Mouse (Mus musculus) liver, embryonic 12.5 days (tissue): ENCODE data around the gene Mmgt1. TPM values are rescaled to one million over a fixed set of nuclear protein-coding genes. Genes with fewer than 3 reads are reported as not detected.

Experiments
- ATAC-seq: fragments of 200-750 bp; cut with Nextera tagmentation; 2 replicates; pipeline ENCODE4 v1.8.0; 2017; ENCODE audit warnings: moderate number of reproducible peaks, mild to moderate bottlenecking, moderate library complexity
- H3K27ac ChIP-seq: fragments of 300-500 bp; sonication (generic); 2 replicates; pipeline ENCODE4 v1.5.1; 2016; ENCODE audit warnings: mild to moderate bottlenecking
- H3K27me3 ChIP-seq: fragments of 300-500 bp; sonication (generic); replicated peaks from 2 replicates; pipeline ENCODE4 v1.6.1; 2016; ENCODE audit warnings: mild to moderate bottlenecking, moderate library complexity
- H3K36me3 ChIP-seq: fragments of 300-500 bp; sonication (generic); 2 replicates; pipeline ENCODE4 v1.6.1; 2016; ENCODE audit warnings: mild to moderate bottlenecking, moderate library complexity
- H3K4me1 ChIP-seq: fragments of 300-500 bp; sonication (generic); 2 replicates; pipeline ENCODE4 v1.6.1; 2016
- H3K4me2 ChIP-seq: fragments of 300-500 bp; sonication (generic); 2 replicates; pipeline ENCODE4 v1.6.1; 2016; ENCODE audit warnings: mild to moderate bottlenecking, moderate library complexity
- H3K4me3 ChIP-seq: fragments of 300-500 bp; sonication (generic); 2 replicates; pipeline ENCODE4 v1.5.1; 2016; ENCODE audit warnings: mild to moderate bottlenecking, moderate library complexity
- H3K9ac ChIP-seq: fragments of 300-500 bp; sonication (generic); 2 replicates; pipeline ENCODE4 v1.6.1; 2016; ENCODE audit warnings: mild to moderate bottlenecking, moderate library complexity
- H3K9me3 ChIP-seq: fragments of 300-500 bp; sonication (generic); replicated peaks from 2 replicates; pipeline ENCODE4 v1.6.1; 2016; ENCODE audit warnings: mild to moderate bottlenecking, moderate library complexity
- WGBS: fragments of 180-500 bp; shearing (Covaris S2); methylation state at CpG from one replicate; pipeline ENCODE4 v1.1.7; 2016; ENCODE audit not compliant: insufficient replicate concordance; 5-methylcytosine and 5-hydroxymethylcytosine counted together
- polyA plus RNA-seq: library from polyadenylated mRNA; unstranded; fragments of >200 nt; fragmentation: Nextera tagmentation; extraction: Ambion mirVana; gene quantifications from 2 replicates; pipeline ENCODE4 v1.2.1, GENCODE M21; 2016

The Mmgt1 gene
- polyA plus RNA-seq, result 14.1 and 14.6 TPM in 2 replicates

DNA sequence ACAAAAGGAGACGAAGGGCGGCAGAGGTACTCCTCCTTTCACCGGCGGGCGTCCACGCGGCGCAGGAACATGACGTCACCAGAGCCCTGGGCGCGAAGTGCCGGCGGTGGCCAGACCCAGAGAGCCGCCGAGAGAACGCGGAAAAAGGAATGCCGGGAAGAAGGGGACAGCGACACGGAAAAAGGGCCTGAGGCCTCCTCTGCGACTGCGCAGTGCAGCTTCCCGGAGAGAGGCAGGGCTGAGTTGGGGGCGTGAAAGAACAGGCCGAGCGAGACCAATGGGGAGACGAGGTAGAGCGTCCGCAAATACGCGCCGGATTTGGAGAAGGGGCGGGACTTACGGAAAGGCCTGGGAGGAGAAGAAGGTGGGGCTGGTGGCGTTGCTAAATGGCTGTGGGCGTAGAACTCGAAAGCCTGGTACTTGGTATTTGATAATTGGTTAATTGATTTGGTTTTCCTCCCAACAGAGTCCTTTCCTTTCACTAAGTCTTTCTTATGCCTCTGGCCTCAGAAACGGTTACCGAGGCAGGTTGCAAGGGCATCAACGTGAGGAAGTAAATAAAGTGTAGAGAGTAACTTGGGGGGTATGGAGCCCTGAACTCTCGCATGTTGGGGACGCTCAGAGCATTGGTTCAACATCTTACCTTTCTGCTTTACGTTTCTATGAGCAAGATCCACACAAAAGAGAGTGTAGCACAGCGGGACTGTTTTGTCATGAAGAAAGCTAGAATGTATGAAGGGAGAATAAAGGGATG, at the start of gene Mmgt1:
Gene Mmgt1, minus strand, starts transcription at position 183 of the 754 bp plus-strand sequence.
- no peaks in the 10 kb centered on the region for H3K27me3 ChIP-seq
- H3K9ac ChIP-seq, result peak within 1 kb of the TSS; percentile 87
- 5% methylated on average over 42 of the region's 44 CpGs for WGBS
- ATAC-seq, result peak; percentile 98
- peaks cover 6% of the 10 kb centered on the region; the same call in 1 of the 2 replicates for H3K36me3 ChIP-seq
- peak within 1 kb of the TSS; percentile 82 for H3K27ac ChIP-seq
- peak within 1 kb of the TSS; percentile 76 for H3K4me3 ChIP-seq
- H3K4me2 ChIP-seq, result peak within 1 kb of the TSS; percentile 68
- no peaks in the 10 kb centered on the region for H3K9me3 ChIP-seq
- peaks cover 17% of the 10 kb centered on the region for H3K4me1 ChIP-seq

DNA sequence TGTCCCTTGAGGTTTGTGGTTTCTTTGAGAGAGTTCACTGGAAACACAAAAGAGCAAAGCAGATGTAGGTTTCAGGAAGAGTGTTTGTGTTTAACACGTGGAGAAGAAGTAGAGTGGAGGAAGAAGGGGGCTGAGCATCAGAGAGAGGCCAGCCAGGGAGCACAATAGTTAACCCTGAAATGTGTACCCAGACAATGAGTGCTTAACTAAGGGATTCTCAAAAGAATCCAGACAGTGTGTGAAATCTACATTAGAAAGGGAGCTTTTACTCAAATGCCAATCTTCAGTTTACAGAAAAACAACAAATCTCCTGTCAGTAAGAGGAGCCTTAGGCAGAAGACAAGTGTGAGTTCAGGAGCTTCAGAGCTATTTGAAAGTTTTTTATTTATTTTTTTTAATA, 42.2 kb upstream of the Mmgt1 start:
- no peak for ATAC-seq
- Histone ChIP-seq H3K4me1 (no peaks in the 10 kb centered on the region), H3K9ac (no peak overlapping the region), H3K4me3 (no peak overlapping the region), H3K4me2 (no peak overlapping the region), H3K27ac (no peak overlapping the region), H3K27me3 (no peaks in the 10 kb centered on the region), H3K36me3 (no peaks in the 10 kb centered on the region; the same call in 1 of the 2 replicates), H3K9me3 (no peaks in the 10 kb centered on the region)
- WGBS, result 4% methylated on average over 1 of the region's 1 CpGs

DNA sequence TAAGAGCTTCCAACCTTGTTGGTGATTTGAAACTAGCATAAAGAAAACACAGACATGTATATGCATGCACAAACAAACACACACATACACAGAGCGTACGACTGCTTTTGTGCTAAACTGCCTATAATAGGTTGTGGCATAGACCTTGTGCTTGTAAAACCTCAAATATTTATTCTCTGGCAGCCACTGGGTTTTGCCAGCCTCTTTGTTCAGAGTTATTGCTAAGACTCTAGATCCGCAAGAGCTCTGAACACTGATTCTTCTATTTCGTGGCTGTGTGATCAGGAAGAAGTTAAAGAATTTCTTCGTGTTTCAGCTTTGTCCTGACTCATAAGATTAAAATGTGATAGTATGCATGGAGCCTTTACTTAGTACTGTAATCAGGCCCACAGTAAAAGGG, 38.3 kb upstream of the Mmgt1 start:
- no peaks in the 10 kb centered on the region for H3K27me3 ChIP-seq

GRCm38 (mm10) chrX:56615236-56615635, 17.4 kb upstream of the Mmgt1 start:
- Histone ChIP-seq H3K36me3 (no peaks in the 10 kb centered on the region), H3K27me3 (no peaks in the 10 kb centered on the region), H3K27ac (no peak overlapping the region), H3K4me3 (no peak overlapping the region), H3K4me1 (peaks cover 36% of the 10 kb centered on the region), H3K4me2 (0 out of 2 replicates have a peak overlapping the region, but pooled peaks have one; percentile 8), H3K9me3 (no peaks in the 10 kb centered on the region), H3K9ac (no peak overlapping the region)
- 60% methylated on average over 2 of the region's 2 CpGs for WGBS
- ATAC-seq, result peak; percentile 82

More for the DNA sequence above, 38.3 kb upstream of the Mmgt1 start:
- Histone ChIP-seq H3K9me3 (no peaks in the 10 kb centered on the region), H3K4me1 (no peaks in the 10 kb centered on the region), H3K36me3 (no peaks in the 10 kb centered on the region; the same call in 1 of the 2 replicates), H3K4me3 (no peak overlapping the region), H3K27ac (no peak overlapping the region), H3K4me2 (no peak overlapping the region), H3K9ac (no peak overlapping the region)
- 75% methylated on average over 5 of the region's 5 CpGs for WGBS
- no peak for ATAC-seq

- no peak for ATAC-seq
- 10% methylated on average over 12 of the region's 13 CpGs for WGBS
- H3K36me3 ChIP-seq, result no peaks in the 10 kb centered on the region
- peaks cover 57% of the 10 kb centered on the region for H3K4me1 ChIP-seq
- peak overlapping the region; percentile 74; the same call in 1 of the 2 replicates for H3K27ac ChIP-seq
- no peaks in the 10 kb centered on the region for H3K27me3 ChIP-seq
- peak overlapping the region; percentile 73 for H3K4me2 ChIP-seq
- peak overlapping the region; percentile 74 for H3K4me3 ChIP-seq
- no peaks in the 10 kb centered on the region for H3K9me3 ChIP-seq
- H3K9ac ChIP-seq, result peak overlapping the region; percentile 76
Measured at GRCm38 (mm10) chrX:56610318-56610694, 12.4 kb upstream of the Mmgt1 start.

DNA sequence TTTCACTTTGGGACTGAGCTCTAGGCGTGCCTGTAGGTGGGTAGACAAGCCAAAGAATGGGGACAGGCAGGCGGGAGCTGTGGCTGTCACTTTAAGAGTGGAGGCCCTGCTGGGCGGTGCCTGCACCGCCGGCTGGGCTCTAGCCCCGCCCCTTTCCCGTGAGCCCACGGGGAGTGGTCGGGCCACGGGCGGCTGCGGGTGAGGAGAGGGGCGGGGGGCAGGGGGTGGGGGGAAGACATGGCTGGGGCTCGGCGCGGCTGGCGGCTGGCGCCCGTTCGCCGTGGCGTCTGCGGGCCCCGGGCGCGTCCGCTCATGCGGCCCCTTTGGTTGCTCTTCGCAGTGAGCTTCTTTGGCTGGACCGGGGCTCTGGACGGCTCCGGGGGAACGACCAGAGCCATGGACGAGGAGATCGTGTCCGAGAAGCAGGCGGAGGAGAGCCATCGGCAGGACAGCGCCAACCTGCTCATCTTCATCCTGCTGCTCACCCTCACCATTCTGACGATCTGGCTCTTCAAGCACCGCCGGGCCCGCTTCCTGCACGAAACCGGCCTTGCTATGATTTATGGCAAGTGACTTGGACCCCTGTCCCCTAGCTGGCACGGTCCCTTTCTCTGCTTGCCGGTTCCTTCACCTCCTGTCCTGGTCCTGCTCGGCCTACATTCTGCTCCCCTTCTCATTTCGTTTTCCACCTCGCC, 11.9 kb upstream of the Mmgt1 start, which contains the start of gene Slc9a6:
Gene Slc9a6, plus strand, starts transcription at position 135 of the 695 bp plus-strand sequence.
- no peaks in the 10 kb centered on the region for H3K27me3 ChIP-seq
- H3K9ac ChIP-seq, result peak within 1 kb of the TSS; percentile 76
- H3K4me1 ChIP-seq, result peaks cover 54% of the 10 kb centered on the region
- peak within 1 kb of the TSS; percentile 74 for H3K4me3 ChIP-seq
- H3K36me3 ChIP-seq, result no peaks in the 10 kb centered on the region
- peak within 1 kb of the TSS; percentile 74 for H3K27ac ChIP-seq
- WGBS, result 10% methylated on average over 28 of the region's 50 CpGs
- H3K4me2 ChIP-seq, result peak within 1 kb of the TSS; percentile 73
- no peaks in the 10 kb centered on the region for H3K9me3 ChIP-seq
- peak; percentile 94 for ATAC-seq

DNA sequence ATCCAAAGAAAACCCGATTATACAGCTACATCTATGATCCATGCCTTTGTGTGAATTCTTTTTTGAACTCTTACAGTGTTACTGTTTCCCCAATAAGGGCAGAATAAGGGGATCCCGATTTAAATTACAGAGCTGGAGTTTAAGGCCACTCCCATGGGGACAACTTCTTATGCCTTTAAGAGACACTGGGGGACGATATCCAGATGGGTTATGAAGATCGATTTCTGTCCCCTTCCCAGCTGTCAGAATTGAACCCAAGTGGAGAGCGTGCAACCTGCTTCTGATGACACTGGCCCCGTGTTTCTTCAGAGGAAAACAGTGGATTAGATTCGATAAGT, 11.4 kb upstream of the Mmgt1 start:
- no peaks in the 10 kb centered on the region for H3K36me3 ChIP-seq
- H3K27ac ChIP-seq, result peak overlapping the region; percentile 74
- H3K9me3 ChIP-seq, result no peaks in the 10 kb centered on the region
- peak; percentile 44 for ATAC-seq
- H3K4me2 ChIP-seq, result peak overlapping the region; percentile 73
- peaks cover 50% of the 10 kb centered on the region for H3K4me1 ChIP-seq
- H3K27me3 ChIP-seq, result no peaks in the 10 kb centered on the region
- H3K9ac ChIP-seq, result peak overlapping the region; percentile 76
- peak overlapping the region; percentile 74 for H3K4me3 ChIP-seq
- WGBS, result 14% methylated on average over 7 of the region's 7 CpGs

GRCm38 (mm10) chrX:56607032-56607710, 9.3 kb upstream of the Mmgt1 start:
- Histone ChIP-seq H3K36me3 (no peaks in the 10 kb centered on the region), H3K9ac (no peak overlapping the region), H3K4me3 (no peak overlapping the region), H3K4me2 (0 out of 2 replicates have a peak overlapping the region, but pooled peaks have one; percentile 1), H3K27me3 (no peaks in the 10 kb centered on the region), H3K27ac (peak overlapping the region; percentile 51), H3K9me3 (no peaks in the 10 kb centered on the region), H3K4me1 (peaks cover 50% of the 10 kb centered on the region)
- no peak for ATAC-seq
- WGBS, result 30% methylated on average over 7 of the region's 7 CpGs

DNA sequence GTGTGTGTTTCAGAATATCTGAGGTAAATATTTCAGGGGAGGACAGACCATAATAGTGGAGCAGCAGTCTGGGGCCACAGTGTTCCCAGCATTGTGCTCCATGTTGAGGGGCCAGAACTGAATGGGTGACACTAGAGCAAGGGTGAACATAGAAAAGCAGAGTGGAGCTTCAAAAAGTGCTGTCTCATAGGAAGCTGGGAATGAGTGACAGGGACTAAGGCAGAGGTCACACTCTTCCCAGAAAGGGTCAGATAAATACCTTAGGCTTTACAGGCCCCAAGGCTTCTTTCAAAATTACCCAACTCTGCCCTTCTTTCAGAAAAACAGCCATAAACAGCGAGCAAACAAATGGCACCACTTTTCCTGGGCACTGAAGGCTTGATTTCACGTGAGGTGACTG, 8.7 kb upstream of the Mmgt1 start:
- H3K27me3 ChIP-seq, result no peaks in the 10 kb centered on the region
- no peak overlapping the region for H3K4me2 ChIP-seq
- H3K27ac ChIP-seq, result no peak overlapping the region; the same call in 1 of the 2 replicates
- no peak overlapping the region for H3K9ac ChIP-seq
- no peaks in the 10 kb centered on the region for H3K36me3 ChIP-seq
- peaks cover 50% of the 10 kb centered on the region for H3K4me1 ChIP-seq
- WGBS, result 52% methylated on average over 2 of the region's 2 CpGs
- H3K9me3 ChIP-seq, result no peaks in the 10 kb centered on the region
- ATAC-seq, result no peak
- no peak overlapping the region for H3K4me3 ChIP-seq

DNA sequence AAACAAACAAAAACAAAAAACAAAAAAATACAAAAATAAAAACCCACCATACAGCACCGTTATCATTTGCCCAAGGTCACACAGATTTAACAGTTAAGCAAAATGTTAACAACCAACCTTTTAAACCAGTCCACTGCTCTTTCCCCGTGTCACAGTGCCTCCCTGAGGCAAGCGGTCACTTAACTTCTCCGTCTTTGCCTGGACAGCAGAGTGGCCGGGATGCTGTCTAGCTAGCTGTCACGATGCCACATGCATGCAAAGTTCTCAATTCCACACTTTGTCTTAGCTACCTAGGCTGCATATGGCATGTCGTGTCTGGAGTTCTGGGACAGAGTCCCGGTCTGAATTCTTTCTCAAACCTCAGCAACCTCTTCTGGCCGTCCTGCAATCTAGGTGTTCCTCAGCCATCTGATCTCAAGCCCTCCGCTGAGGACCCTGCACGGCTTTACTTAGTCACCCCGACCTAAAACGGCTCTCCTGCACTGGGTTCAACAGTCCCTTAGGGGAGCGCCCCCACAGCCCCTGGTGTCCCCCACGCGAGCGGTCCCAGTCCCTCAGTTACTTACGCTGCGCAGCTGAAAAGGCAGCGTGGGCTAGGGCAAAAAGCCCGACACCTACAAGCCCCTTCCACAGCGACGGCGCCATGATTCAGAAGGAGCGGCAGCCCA, 516 bp downstream of the Mmgt1 start:
- ATAC-seq, result peak; percentile 42
- no peaks in the 10 kb centered on the region for H3K9me3 ChIP-seq
- WGBS, result 12% methylated on average over 25 of the region's 25 CpGs

DNA sequence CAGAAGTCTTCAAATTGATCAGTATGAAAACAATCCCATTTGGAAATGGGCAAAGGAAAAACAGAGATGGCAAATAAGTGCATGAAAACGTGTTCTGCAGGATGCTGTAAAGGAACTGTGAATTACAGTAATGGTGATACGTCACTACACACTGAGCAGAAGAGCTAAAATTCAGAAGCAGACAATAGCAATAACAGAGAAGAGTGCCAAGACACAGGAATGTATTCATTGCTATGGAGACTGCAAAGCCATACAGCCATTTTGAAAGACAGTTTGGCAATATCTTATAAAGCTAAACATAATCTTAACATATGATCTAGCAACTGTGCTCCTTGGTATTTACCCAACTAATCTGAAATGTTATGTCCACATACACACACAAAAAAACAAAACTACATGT, 19.7 kb downstream of the Mmgt1 start:
- H3K27me3 ChIP-seq, result no peaks in the 10 kb centered on the region
- no peak for ATAC-seq
- H3K4me1 ChIP-seq, result no peaks in the 10 kb centered on the region
- H3K4me2 ChIP-seq, result no peak overlapping the region
- no peaks in the 10 kb centered on the region for H3K9me3 ChIP-seq
- WGBS, result 66% methylated on average over 2 of the region's 2 CpGs
- H3K36me3 ChIP-seq, result no peaks in the 10 kb centered on the region
- no peak overlapping the region for H3K4me3 ChIP-seq
- H3K27ac ChIP-seq, result no peak overlapping the region
- no peak overlapping the region for H3K9ac ChIP-seq

More for the DNA sequence above, 516 bp downstream of the Mmgt1 start:
- Histone ChIP-seq H3K27me3 (no peaks in the 10 kb centered on the region), H3K9ac (peak overlapping the region; percentile 87), H3K4me3 (peak overlapping the region; percentile 76), H3K4me1 (peaks cover 17% of the 10 kb centered on the region), H3K36me3 (peaks cover 6% of the 10 kb centered on the region; the same call in 1 of the 2 replicates), H3K4me2 (peak overlapping the region; percentile 68), H3K27ac (peak overlapping the region; percentile 82)
